Mouse (Mus musculus): ENCODE measurements around the gene Klc1. TPM values are rescaled to one million over a fixed set of nuclear protein-coding genes. Genes with fewer than 3 reads are reported as not detected.
"Not testable (repeated sequence)": the region's sequence is repeated elsewhere in the genome, so short reads cannot be mapped to it uniquely, and the experiment has no call there.

The Klc1 gene
- total RNA-seq (2012; rRNA removed), result 47.2 and 47.9 TPM in 2 replicates

GRCm38 (mm10) chr12:111758381-111759175 is at the start of gene Klc1:
Gene Klc1 (plus strand): TSS chr12:111758849.
- DNase-seq (ENCODE audit: low read depth, low spot score), result no peak
- TF ChIP-seq CHD2 (IDR thresholded peaks at IDR 0.05; ENCODE audit: low read depth, low read length) (no peak), HCFC1 (IDR thresholded peaks at IDR 0.05; ENCODE audit: borderline replicate concordance, insufficient read depth, low read length) (peak; percentile 57; the same call in 1 of the 2 replicates), MAFK (IDR thresholded peaks at IDR 0.05; ENCODE audit: insufficient read depth, low read depth, low read length) (0 out of 2 replicates have a peak, but pooled peaks have one; percentile 41), ZC3H11A (IDR thresholded peaks at IDR 0.05; ENCODE audit: borderline replicate concordance, low read depth, low read length) (no peak)
- Histone ChIP-seq H3K4me3 (ENCODE audit: insufficient read depth in 1 of 2, low read depth in 1 of 2, low read length in 2 of 2, poor library complexity in 1 of 2, severe bottlenecking in 1 of 2) (peak within 1 kb of the TSS; percentile 86 to 99), H3K9ac (ENCODE audit: insufficient read depth, low read depth, low read length, poor library complexity, severe bottlenecking) (peak within 1 kb of the TSS; percentile 87), H3K27ac (ENCODE audit: insufficient read depth, low read depth, low read length, poor library complexity, severe bottlenecking) (no peak within 1 kb of the TSS), H3K36me3 (ENCODE audit: control insufficient read depth, insufficient read depth, low read length, poor library complexity, severe bottlenecking) (peaks cover 5% of the 10 kb centered on the region; the same call in 1 of the 2 replicates), H3K9me3 (ENCODE audit: control insufficient read depth, insufficient read depth, low read depth, low read length) (no peaks in the 10 kb centered on the region), H3K4me1 (ENCODE audit: control insufficient read depth in 2 of 2, insufficient read depth in 2 of 2, low read length in 2 of 2, poor library complexity in 1 of 2) (peaks cover 0 to 22% of the 10 kb centered on the region in 2 experiments; a peak in 2 of 4 replicates)
- in situ Hi-C loops (cut with MboI; ENCODE audit: low sequenced_read_pairs in 2 of 2, unreplicated experiment in 2 of 2), result no loop called here

GRCm38 (mm10) chr12:111710091-111710490 is 48.6 kb upstream of the Klc1 start:
- in situ Hi-C loops (cut with MboI; ENCODE audit: low sequenced_read_pairs in 2 of 2, unreplicated experiment in 2 of 2), result no loop called here
- Histone ChIP-seq H3K4me1 (ENCODE audit: control insufficient read depth in 2 of 2, insufficient read depth in 2 of 2, low read length in 2 of 2, poor library complexity in 1 of 2) (peaks cover 0 to 17% of the 10 kb centered on the region in 2 experiments; a peak in 2 of 4 replicates), H3K4me3 (ENCODE audit: insufficient read depth in 1 of 2, low read depth in 1 of 2, low read length in 2 of 2, poor library complexity in 1 of 2, severe bottlenecking in 1 of 2) (no peak overlapping the region), H3K9me3 (ENCODE audit: control insufficient read depth, insufficient read depth, low read depth, low read length) (no peaks in the 10 kb centered on the region), H3K9ac (ENCODE audit: insufficient read depth, low read depth, low read length, poor library complexity, severe bottlenecking) (no peak overlapping the region), H3K36me3 (ENCODE audit: control insufficient read depth, insufficient read depth, low read length, poor library complexity, severe bottlenecking) (peaks cover 12% of the 10 kb centered on the region), H3K27ac (ENCODE audit: insufficient read depth, low read depth, low read length, poor library complexity, severe bottlenecking) (no peak overlapping the region)
- TF ChIP-seq HCFC1 (IDR thresholded peaks at IDR 0.05; ENCODE audit: borderline replicate concordance, insufficient read depth, low read length) (no peak), MAFK (IDR thresholded peaks at IDR 0.05; ENCODE audit: insufficient read depth, low read depth, low read length) (no peak), ZC3H11A (IDR thresholded peaks at IDR 0.05; ENCODE audit: borderline replicate concordance, low read depth, low read length) (no peak), CHD2 (IDR thresholded peaks at IDR 0.05; ENCODE audit: low read depth, low read length) (no peak), ZNF384 (IDR thresholded peaks at IDR 0.05; ENCODE audit: low read depth, low read length) (no peak)
- no peak for DNase-seq (ENCODE audit: low read depth, low spot score)

GRCm38 (mm10) chr12:111712476-111712875 is 46.2 kb upstream of the Klc1 start:
- Histone ChIP-seq H3K36me3 (ENCODE audit: control insufficient read depth, insufficient read depth, low read length, poor library complexity, severe bottlenecking) (peaks cover 12% of the 10 kb centered on the region), H3K9me3 (ENCODE audit: control insufficient read depth, insufficient read depth, low read depth, low read length) (no peaks in the 10 kb centered on the region), H3K9ac (ENCODE audit: insufficient read depth, low read depth, low read length, poor library complexity, severe bottlenecking) (peak overlapping the region; percentile 86), H3K27ac (ENCODE audit: insufficient read depth, low read depth, low read length, poor library complexity, severe bottlenecking) (0 out of 2 replicates have a peak overlapping the region, but pooled peaks have one; percentile 17), H3K4me1 (ENCODE audit: control insufficient read depth in 2 of 2, insufficient read depth in 2 of 2, low read length in 2 of 2, poor library complexity in 1 of 2) (peaks cover 0 to 18% of the 10 kb centered on the region in 2 experiments; a peak in 3 of 4 replicates), H3K4me3 (ENCODE audit: insufficient read depth in 1 of 2, low read depth in 1 of 2, low read length in 2 of 2, poor library complexity in 1 of 2, severe bottlenecking in 1 of 2) (peak overlapping the region; percentile 84 to 93)
- no peak for TF ChIP-seq ZNF384 (IDR thresholded peaks at IDR 0.05; ENCODE audit: low read depth, low read length)
- no peak for TF ChIP-seq HCFC1 (IDR thresholded peaks at IDR 0.05; ENCODE audit: borderline replicate concordance, insufficient read depth, low read length)
- no peak for TF ChIP-seq CHD2 (IDR thresholded peaks at IDR 0.05; ENCODE audit: low read depth, low read length)
- TF ChIP-seq ZC3H11A (IDR thresholded peaks at IDR 0.05; ENCODE audit: borderline replicate concordance, low read depth, low read length), result no peak
- no peak for TF ChIP-seq MAFK (IDR thresholded peaks at IDR 0.05; ENCODE audit: insufficient read depth, low read depth, low read length)
- in situ Hi-C loops (cut with MboI; ENCODE audit: low sequenced_read_pairs in 2 of 2, unreplicated experiment in 2 of 2), result no loop called here
- no peak for DNase-seq (ENCODE audit: low read depth, low spot score)

- in situ Hi-C loops (cut with MboI; ENCODE audit: low sequenced_read_pairs in 2 of 2, unreplicated experiment in 2 of 2), result no loop called here
- Histone ChIP-seq H3K4me3 (ENCODE audit: insufficient read depth in 1 of 2, low read depth in 1 of 2, low read length in 2 of 2, poor library complexity in 1 of 2, severe bottlenecking in 1 of 2) (peak within 1 kb of the TSS; percentile 84 to 93), H3K9me3 (ENCODE audit: control insufficient read depth, insufficient read depth, low read depth, low read length) (no peaks in the 10 kb centered on the region), H3K9ac (ENCODE audit: insufficient read depth, low read depth, low read length, poor library complexity, severe bottlenecking) (peak within 1 kb of the TSS; percentile 86), H3K27ac (ENCODE audit: insufficient read depth, low read depth, low read length, poor library complexity, severe bottlenecking) (peak within 1 kb of the TSS; percentile 17; the same call in 1 of the 2 replicates), H3K4me1 (ENCODE audit: control insufficient read depth in 2 of 2, insufficient read depth in 2 of 2, low read length in 2 of 2, poor library complexity in 1 of 2) (peaks cover 0 to 18% of the 10 kb centered on the region in 2 experiments; a peak in 3 of 4 replicates), H3K36me3 (ENCODE audit: control insufficient read depth, insufficient read depth, low read length, poor library complexity, severe bottlenecking) (peaks cover 12% of the 10 kb centered on the region)
- TF ChIP-seq CHD2 (IDR thresholded peaks at IDR 0.05; ENCODE audit: low read depth, low read length) (no peak), HCFC1 (IDR thresholded peaks at IDR 0.05; ENCODE audit: borderline replicate concordance, insufficient read depth, low read length) (peak; percentile 71; the same call in 1 of the 2 replicates)
- DNase-seq (ENCODE audit: low read depth, low spot score), result peak; percentile 66
These were observed 45.5 kb upstream of the Klc1 start, which contains the start of the genes Bag5 and Apopt1 for GRCm38 (mm10) chr12:111713004-111713651. Gene Bag5 (minus strand): TSS chr12:111713257. Gene Apopt1 (plus strand): TSS chr12:111713261.

GRCm38 (mm10) chr12:111713880-111714279 is 44.8 kb upstream of the Klc1 start:
- H3K9ac ChIP-seq (ENCODE audit: insufficient read depth, low read depth, low read length, poor library complexity, severe bottlenecking), result not testable (repeated sequence)

More at GRCm38 (mm10) chr12:111713880-111714279, 44.8 kb upstream of the Klc1 start:
- DNase-seq (ENCODE audit: low read depth, low spot score); H3K9me3 ChIP-seq (ENCODE audit: control insufficient read depth, insufficient read depth, low read depth, low read length); in situ Hi-C loops (cut with MboI; ENCODE audit: low sequenced_read_pairs in 2 of 2, unreplicated experiment in 2 of 2); H3K27ac ChIP-seq (ENCODE audit: insufficient read depth, low read depth, low read length, poor library complexity, severe bottlenecking): not testable (repeated sequence)
- peak overlapping the region in 1 of 2 experiments; percentile 93; a peak in 2 of 4 replicates for H3K4me3 ChIP-seq (ENCODE audit: insufficient read depth in 1 of 2, low read depth in 1 of 2, low read length in 2 of 2, poor library complexity in 1 of 2, severe bottlenecking in 1 of 2)
- H3K36me3 ChIP-seq (ENCODE audit: control insufficient read depth, insufficient read depth, low read length, poor library complexity, severe bottlenecking), result peaks cover 12% of the 10 kb centered on the region
- H3K4me1 ChIP-seq (ENCODE audit: control insufficient read depth in 2 of 2, insufficient read depth in 2 of 2, low read length in 2 of 2, poor library complexity in 1 of 2), result peaks cover 0 to 21% of the 10 kb centered on the region in 2 experiments; a peak in 3 of 4 replicates
